Mouse (Mus musculus) CH12.LX (cell line): ENCODE results near the gene Pus7l.

Experiments
- CTCF ChIP-seq, 2 experiments: IDR thresholded peaks in 1 of 2; conservative IDR thresholded peaks in 1 of 2; 2 replicates each; pipeline ENCODE4 v1.5.1; 2011 to 2012; ENCODE audit warnings: low read depth in 2 of 2, low read length in 2 of 2, improper control_type of control experiment in 1 of 2, inconsistent platforms in 1 of 2, mild to moderate bottlenecking in 1 of 2, moderate library complexity in 1 of 2
- POLR2A ChIP-seq: IDR thresholded peaks from 2 replicates; pipeline ENCODE4 v1.6.1; 2011; ENCODE audit warnings: low read depth, mild to moderate bottlenecking, improper control_type of control experiment, low read length
- ZC3H11A ChIP-seq: IDR thresholded peaks from 2 replicates; pipeline ENCODE4 v1.6.1; 2012; ENCODE audit warnings: low read depth, mild to moderate bottlenecking, inconsistent platforms, low read length, improper control_type of control experiment

- TF ChIP-seq ZC3H11A (no peak), POLR2A (no peak), CTCF (conservative IDR thresholded peaks at IDR 0.05 in 1 of 2, IDR thresholded peaks at IDR 0.05 in 1 of 2; ENCODE audit: low read depth in 2 of 2, low read length in 2 of 2) (no peak)
Observed at GRCm38 (mm10) chr15:94480248-94480647, 63.1 kb downstream of the Pus7l start.
